Mouse (Mus musculus): ENCODE results near the gene Spats1. TPM values are rescaled to one million over a fixed set of nuclear protein-coding genes. Genes with fewer than 3 reads are reported as not detected.

The Spats1 gene
- polyA plus RNA-seq (2015; fragmentation: Nextera tagmentation; extraction: Ambion mirVana): 1.6 TPM in 2 replicates

GRCm38 (mm10) chr17:45474669-45475465 is at the start of gene Spats1:
Gene Spats1, minus strand, starts transcription at chr17:45475415.
- peak within 1 kb of the TSS; percentile 40 for H3K4me3 ChIP-seq
- H3K4me1 ChIP-seq: peaks cover 11% of the 10 kb centered on the region
- no peaks in the 10 kb centered on the region for H3K36me3 ChIP-seq (replicated peaks)
- H3K4me2 ChIP-seq: peak within 1 kb of the TSS; percentile 65
- peak; percentile 90 for ATAC-seq (replicated peaks)
- peak within 1 kb of the TSS; percentile 66 for H3K27ac ChIP-seq
- peak within 1 kb of the TSS; percentile 40 for H3K9ac ChIP-seq
- H3K27me3 ChIP-seq (replicated peaks): no peaks in the 10 kb centered on the region; the same call in 1 of the 2 replicates
- H3K9me3 ChIP-seq: no peaks in the 10 kb centered on the region
- WGBS: 5% methylated on average over 30 of the region's 30 CpGs

GRCm38 (mm10) chr17:45524961-45525360 is 49.7 kb upstream of the Spats1 start:
- Histone ChIP-seq H3K9me3 (no peaks in the 10 kb centered on the region), H3K27ac (no peak overlapping the region), H3K4me2 (no peak overlapping the region), H3K27me3 (replicated peaks) (peaks cover 12% of the 10 kb centered on the region; the same call in 1 of the 2 replicates), H3K9ac (no peak overlapping the region), H3K4me1 (peaks cover 8% of the 10 kb centered on the region), H3K4me3 (no peak overlapping the region), H3K36me3 (replicated peaks) (no peaks in the 10 kb centered on the region)
- 81% methylated on average over 4 of the region's 4 CpGs for WGBS
- ATAC-seq (replicated peaks): no peak

GRCm38 (mm10) chr17:45523263-45523662 is 48.0 kb upstream of the Spats1 start, which contains the start of gene Tcte1:
Gene Tcte1, plus strand, starts transcription at chr17:45523434.
- Histone ChIP-seq H3K9ac (peak within 1 kb of the TSS; percentile 44), H3K4me3 (peak within 1 kb of the TSS; percentile 38), H3K9me3 (no peaks in the 10 kb centered on the region), H3K4me2 (peak within 1 kb of the TSS; percentile 74), H3K27ac (no peak within 1 kb of the TSS), H3K27me3 (replicated peaks) (peaks cover 9% of the 10 kb centered on the region; the same call in 1 of the 2 replicates), H3K36me3 (replicated peaks) (no peaks in the 10 kb centered on the region), H3K4me1 (peaks cover 8% of the 10 kb centered on the region)
- WGBS: 0% methylated on average over 21 of the region's 21 CpGs
- ATAC-seq (replicated peaks): peak; percentile 79

- no peaks in the 10 kb centered on the region for H3K36me3 ChIP-seq (replicated peaks)
- 86% methylated on average over 11 of the region's 11 CpGs for WGBS
- H3K27me3 ChIP-seq (replicated peaks): peaks cover 3% of the 10 kb centered on the region; the same call in 1 of the 2 replicates
- no peak overlapping the region for H3K27ac ChIP-seq
- H3K9me3 ChIP-seq: no peaks in the 10 kb centered on the region
- no peak overlapping the region for H3K4me3 ChIP-seq
- H3K4me2 ChIP-seq: no peak overlapping the region
- no peak overlapping the region for H3K9ac ChIP-seq
- no peak for ATAC-seq (replicated peaks)
- H3K4me1 ChIP-seq: peaks cover 8% of the 10 kb centered on the region
Observed at GRCm38 (mm10) chr17:45520136-45520535, 44.9 kb upstream of the Spats1 start.

DNA sequence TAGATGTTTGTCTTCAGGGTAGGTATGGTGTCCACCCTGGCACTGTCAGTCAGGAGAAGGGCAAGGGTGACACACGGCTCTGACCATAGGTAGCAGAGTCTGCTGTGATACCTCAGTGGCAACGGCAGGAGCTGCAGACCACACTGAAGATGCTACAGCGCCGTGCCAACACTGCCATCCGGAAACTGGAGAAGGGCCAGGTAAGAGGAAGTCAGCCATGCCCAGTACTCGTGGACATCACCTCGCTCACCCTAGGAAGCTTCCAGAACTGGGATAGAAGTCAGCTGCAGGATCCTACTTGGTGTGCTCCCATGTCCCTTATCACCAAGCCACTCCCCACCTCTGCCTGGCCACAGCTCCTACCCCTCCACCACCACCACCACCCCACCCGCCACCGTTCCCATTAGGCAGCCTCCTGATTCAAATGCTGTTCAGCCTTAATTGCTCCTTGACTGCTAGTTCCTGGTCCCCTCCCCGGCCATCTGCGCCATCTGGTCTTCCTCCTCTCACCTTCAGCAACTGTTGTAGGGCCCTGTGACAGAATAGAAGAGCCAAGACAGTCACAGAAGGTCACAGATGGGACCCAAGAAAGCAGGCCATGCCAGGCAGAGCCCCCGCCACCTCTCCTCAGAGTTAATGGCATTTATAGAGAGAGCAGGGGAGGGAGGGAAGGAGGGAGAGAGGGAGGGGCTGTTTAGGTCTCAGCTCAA is 43.7 kb upstream of the Spats1 start:
- Histone ChIP-seq H3K27me3 (replicated peaks) (no peaks in the 10 kb centered on the region), H3K27ac (no peak overlapping the region), H3K4me2 (no peak overlapping the region), H3K36me3 (replicated peaks) (no peaks in the 10 kb centered on the region), H3K4me3 (no peak overlapping the region), H3K9ac (no peak overlapping the region), H3K9me3 (no peaks in the 10 kb centered on the region), H3K4me1 (peaks cover 8% of the 10 kb centered on the region)
- ATAC-seq (replicated peaks): no peak
- WGBS: 82% methylated on average over 12 of the region's 12 CpGs

GRCm38 (mm10) chr17:45517549-45518215 is 42.5 kb upstream of the Spats1 start:
- 95% methylated on average over 28 of the region's 28 CpGs for WGBS
- peaks cover 4% of the 10 kb centered on the region for H3K4me1 ChIP-seq
- H3K4me3 ChIP-seq: no peak overlapping the region
- H3K9ac ChIP-seq: no peak overlapping the region
- H3K36me3 ChIP-seq (replicated peaks): no peaks in the 10 kb centered on the region
- no peaks in the 10 kb centered on the region for H3K27me3 ChIP-seq (replicated peaks)
- H3K4me2 ChIP-seq: no peak overlapping the region
- ATAC-seq (replicated peaks): no peak
- no peaks in the 10 kb centered on the region for H3K9me3 ChIP-seq
- H3K27ac ChIP-seq: no peak overlapping the region

DNA sequence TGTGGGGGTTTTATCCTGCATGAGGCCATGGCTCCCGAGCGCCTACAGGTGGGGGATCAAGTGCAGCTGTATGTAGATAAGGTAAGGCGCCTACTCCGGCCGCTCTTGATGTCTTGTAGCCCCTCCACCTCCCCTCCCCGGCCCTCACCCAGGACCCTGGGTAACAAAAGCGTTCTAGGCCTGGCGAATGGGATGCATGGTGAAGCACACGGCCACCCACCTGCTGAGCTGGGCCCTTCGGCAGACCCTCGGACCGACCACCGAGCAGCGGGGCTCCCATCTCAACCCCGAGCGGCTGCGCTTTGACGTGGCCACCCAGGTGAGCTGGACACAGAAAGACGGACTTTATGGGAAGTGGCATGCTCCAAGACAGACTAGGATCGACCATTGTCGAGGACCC is 41.9 kb upstream of the Spats1 start:
- H3K9ac ChIP-seq: no peak overlapping the region
- H3K4me1 ChIP-seq: no peaks in the 10 kb centered on the region; the same call in 1 of the 2 replicates
- ATAC-seq (replicated peaks): peak; percentile 2; the same call in 1 of the 2 replicates
- no peak overlapping the region for H3K4me3 ChIP-seq
- WGBS: 90% methylated on average over 21 of the region's 21 CpGs
- H3K27me3 ChIP-seq (replicated peaks): no peaks in the 10 kb centered on the region
- H3K4me2 ChIP-seq: no peak overlapping the region
- H3K27ac ChIP-seq: no peak overlapping the region
- H3K36me3 ChIP-seq (replicated peaks): no peaks in the 10 kb centered on the region
- H3K9me3 ChIP-seq: no peaks in the 10 kb centered on the region

DNA sequence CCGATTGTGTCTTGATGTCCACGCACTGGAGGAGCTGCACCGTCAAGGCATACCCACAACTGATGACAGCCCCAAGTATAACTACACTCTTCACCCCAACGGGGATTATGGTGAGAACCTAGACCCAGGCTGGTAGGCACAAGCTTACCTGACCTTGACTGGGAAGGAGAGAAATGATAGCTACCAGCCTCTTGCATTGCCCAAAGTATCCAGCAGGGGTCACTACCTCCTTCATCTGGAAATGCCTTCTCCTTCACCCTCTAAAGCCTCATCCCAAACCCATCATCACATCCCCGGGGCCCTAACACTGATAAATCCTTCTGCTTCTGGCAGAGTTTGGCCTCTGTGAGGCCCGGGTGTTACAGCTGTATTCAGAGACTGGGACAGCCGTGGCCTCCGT is 41.3 kb upstream of the Spats1 start:
- no peaks in the 10 kb centered on the region for H3K27me3 ChIP-seq (replicated peaks)
- no peaks in the 10 kb centered on the region for H3K9me3 ChIP-seq
- H3K36me3 ChIP-seq (replicated peaks): no peaks in the 10 kb centered on the region
- H3K4me3 ChIP-seq: no peak overlapping the region
- 50% methylated on average over 8 of the region's 8 CpGs for WGBS
- H3K4me1 ChIP-seq: no peaks in the 10 kb centered on the region; the same call in 1 of the 2 replicates
- H3K4me2 ChIP-seq: no peak overlapping the region
- peak; percentile 28 for ATAC-seq (replicated peaks)
- H3K27ac ChIP-seq: no peak overlapping the region
- H3K9ac ChIP-seq: peak overlapping the region; percentile 8; the same call in 1 of the 2 replicates

- no peak for ATAC-seq (replicated peaks)
- no peak overlapping the region for H3K9ac ChIP-seq
- no peaks in the 10 kb centered on the region for H3K9me3 ChIP-seq
- H3K4me3 ChIP-seq: no peak overlapping the region
- WGBS: 83% methylated on average over 10 of the region's 10 CpGs
- no peaks in the 10 kb centered on the region; the same call in 1 of the 2 replicates for H3K4me1 ChIP-seq
- H3K27ac ChIP-seq: no peak overlapping the region
- no peaks in the 10 kb centered on the region for H3K36me3 ChIP-seq (replicated peaks)
- no peaks in the 10 kb centered on the region for H3K27me3 ChIP-seq (replicated peaks)
- H3K4me2 ChIP-seq: no peak overlapping the region
Observed at GRCm38 (mm10) chr17:45515806-45516205, 40.6 kb upstream of the Spats1 start.

- WGBS: 48% methylated on average over 15 of the region's 15 CpGs
- Histone ChIP-seq H3K9ac (no peak overlapping the region), H3K4me2 (no peak overlapping the region), H3K4me3 (no peak overlapping the region), H3K9me3 (no peaks in the 10 kb centered on the region), H3K27me3 (replicated peaks) (no peaks in the 10 kb centered on the region), H3K4me1 (no peaks in the 10 kb centered on the region; the same call in 1 of the 2 replicates), H3K27ac (no peak overlapping the region), H3K36me3 (replicated peaks) (no peaks in the 10 kb centered on the region)
- ATAC-seq (replicated peaks): no peak
Observed at GRCm38 (mm10) chr17:45515204-45515726, 40.0 kb upstream of the Spats1 start.

- Histone ChIP-seq H3K9me3 (no peaks in the 10 kb centered on the region), H3K4me3 (no peak overlapping the region), H3K4me2 (no peak overlapping the region), H3K9ac (no peak overlapping the region), H3K27me3 (replicated peaks) (no peaks in the 10 kb centered on the region), H3K4me1 (peaks cover 7% of the 10 kb centered on the region), H3K36me3 (replicated peaks) (no peaks in the 10 kb centered on the region), H3K27ac (no peak overlapping the region)
- WGBS: 90% methylated on average over 4 of the region's 4 CpGs
- no peak for ATAC-seq (replicated peaks)
Observed at GRCm38 (mm10) chr17:45511757-45512156, 36.5 kb upstream of the Spats1 start.

- Histone ChIP-seq H3K4me2 (no peak overlapping the region), H3K4me3 (no peak overlapping the region), H3K4me1 (peaks cover 11% of the 10 kb centered on the region), H3K27ac (no peak overlapping the region), H3K27me3 (replicated peaks) (no peaks in the 10 kb centered on the region), H3K36me3 (replicated peaks) (no peaks in the 10 kb centered on the region), H3K9ac (no peak overlapping the region), H3K9me3 (no peaks in the 10 kb centered on the region)
- no peak for ATAC-seq (replicated peaks)
- WGBS: 94% methylated on average over 4 of the region's 4 CpGs
Observed at GRCm38 (mm10) chr17:45510871-45511270, 35.7 kb upstream of the Spats1 start.

All from midbrain, embryonic 15.5 days (tissue).